Mouse (Mus musculus): ENCODE results near the gene Maz.

DNA sequence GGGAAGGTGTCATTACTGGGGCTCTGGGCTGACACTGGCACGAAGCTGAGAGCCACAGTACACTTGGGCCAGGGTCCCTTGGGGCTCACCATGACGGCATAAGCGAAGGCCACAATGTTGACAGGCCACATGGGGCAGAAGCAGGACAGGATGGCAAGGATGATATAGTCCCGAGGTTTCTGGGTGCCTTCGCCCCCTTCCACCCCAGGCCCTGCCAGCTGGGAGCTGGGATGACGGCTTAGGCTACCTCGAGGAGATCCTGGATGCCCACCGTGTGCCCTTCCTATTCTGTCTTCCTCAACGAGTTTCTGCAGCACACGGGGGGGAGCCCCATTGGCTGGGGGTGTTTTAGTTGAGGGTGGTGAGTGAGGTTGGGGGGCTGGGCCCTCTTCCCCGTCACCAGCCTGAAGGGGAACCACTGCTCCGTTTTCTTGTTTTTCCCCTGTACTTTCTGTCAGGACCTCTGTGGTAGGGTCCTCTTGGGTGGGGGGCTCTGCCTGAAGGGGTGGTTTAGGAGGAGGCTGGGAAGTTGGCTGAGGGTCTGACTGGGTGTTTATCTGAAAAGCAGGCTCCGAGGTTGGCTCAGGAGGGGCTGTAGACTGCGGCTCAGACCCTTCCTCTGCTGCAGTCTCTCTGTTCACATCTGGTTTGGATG lies 7.4 kb downstream of the Maz start:
- TF ChIP-seq CTCF (IDR thresholded peaks at IDR 0.05; ENCODE audit: low read depth, low read length), result no peak
- no peak for TF ChIP-seq TAL1 (conservative IDR thresholded peaks at IDR 0.05; ENCODE audit: low read depth, low read length)
- no peak for TF ChIP-seq GATA1 (IDR thresholded peaks at IDR 0.05; ENCODE audit: borderline replicate concordance, low read length)
